Mouse (Mus musculus): ENCODE measurements around the gene Bax.

DNA sequence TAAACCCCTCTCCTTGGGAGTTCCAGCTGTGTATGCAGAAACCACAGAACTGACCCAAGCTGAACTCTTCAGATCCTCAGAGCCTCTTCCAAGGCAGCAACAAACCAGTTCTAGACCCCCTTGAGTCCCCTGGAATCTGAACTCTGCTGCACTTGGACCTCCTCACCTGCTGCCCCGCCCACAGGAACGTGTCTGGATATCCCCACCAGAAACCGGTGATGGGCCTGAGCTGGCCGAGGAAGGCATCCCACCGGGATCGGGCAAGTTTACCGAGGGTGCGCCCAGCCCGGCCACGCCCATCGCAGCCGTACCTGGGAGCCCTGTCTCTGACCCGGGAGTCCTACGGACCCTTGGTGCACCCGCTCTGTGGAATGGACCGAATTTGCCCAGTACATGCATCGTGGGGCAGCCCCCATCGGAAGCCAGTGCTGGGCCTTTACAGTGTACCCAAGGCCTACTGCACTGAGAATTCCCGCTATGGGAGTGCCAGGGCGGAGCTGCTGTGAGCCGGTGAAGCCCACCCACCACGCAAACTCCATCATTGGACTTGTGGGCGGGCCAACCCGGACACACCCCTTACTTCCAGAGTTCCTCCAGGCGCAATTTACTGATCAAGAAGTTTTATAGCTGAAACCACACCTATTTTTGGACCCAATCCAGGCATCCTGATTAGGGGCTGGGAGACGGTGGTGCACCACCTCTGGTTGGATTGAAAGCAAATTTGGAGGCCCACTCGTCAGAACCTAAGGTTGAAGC, 46.7 kb downstream of the Bax start:
- TF ChIP-seq POLR2A (IDR thresholded peaks at IDR 0.05; ENCODE audit: extremely low read depth, insufficient read depth, low read length) = no peak
- no peak for TF ChIP-seq CTCF (IDR thresholded peaks at IDR 0.05; ENCODE audit: low read depth, low read length)

All from liver, adult 2 months (tissue).